Mouse (Mus musculus) hindbrain, postnatal 0 days (tissue): ENCODE data around the gene Crbn. TPM values are rescaled to one million over a fixed set of nuclear protein-coding genes. Genes with fewer than 3 reads are reported as not detected.

ENCODE experiments used
- ATAC-seq: fragments of 200-750 bp; cut with Nextera tagmentation; 2 replicates; pipeline ENCODE4 v1.8.0; 2017; ENCODE audit warnings: mild to moderate bottlenecking, moderate TSS enrichment, moderate library complexity
- DNase-seq: peaks from one replicate; pipeline ENCODE4 v3.0.0-alpha.2; 2015; ENCODE audit warnings: low spot score
- H3K27ac ChIP-seq: fragments of 300-500 bp; sonication (generic); 2 replicates; pipeline ENCODE4 v1.5.1; 2014; ENCODE audit warnings: mild to moderate bottlenecking
- H3K27me3 ChIP-seq: fragments of 300-500 bp; sonication (generic); 2 replicates; pipeline ENCODE4 v1.6.1; 2014; ENCODE audit warnings: low read length, mixed read lengths; ENCODE audit not compliant: insufficient read depth
- H3K36me3 ChIP-seq: fragments of 300-500 bp; sonication (generic); 2 replicates; pipeline ENCODE4 v1.6.1; 2014; ENCODE audit warnings: low read length, mixed read lengths; ENCODE audit not compliant: insufficient read depth
- H3K4me1 ChIP-seq: fragments of 300-500 bp; sonication (generic); 2 replicates; pipeline ENCODE4 v1.6.1; 2014; ENCODE audit warnings: antibody characterized with exemption, low read length, mixed read lengths; ENCODE audit not compliant: insufficient read depth
- H3K4me2 ChIP-seq: fragments of 300-500 bp; sonication (generic); 2 replicates; pipeline ENCODE4 v1.6.1; 2014; ENCODE audit warnings: low read depth, mild to moderate bottlenecking, low read length, moderate library complexity, mixed read lengths
- H3K4me3 ChIP-seq: fragments of 300-500 bp; sonication (generic); 2 replicates; pipeline ENCODE4 v1.5.1; 2014; ENCODE audit warnings: low read length
- H3K9ac ChIP-seq: fragments of 300-500 bp; sonication (generic); replicated peaks from 2 replicates; pipeline ENCODE4 v1.6.1; 2014; ENCODE audit warnings: mild to moderate bottlenecking, low read length, moderate library complexity, mixed read lengths
- H3K9me3 ChIP-seq: fragments of 300-500 bp; sonication (generic); 2 replicates; pipeline ENCODE4 v1.6.1; 2016; ENCODE audit warnings: low read length, mixed read lengths
- CTCF ChIP-seq: IDR thresholded peaks from 2 replicates; pipeline ENCODE4 v1.5.1; 2016; ENCODE audit warnings: antibody characterized with exemption, control low read depth, low read depth
- WGBS: fragments of 180-500 bp; shearing (Covaris S2); extraction: QIAGEN DNeasy Blood & Tissue Kit; methylation state at CpG from one replicate; pipeline ENCODE4 v1.1.7; 2014; 5-methylcytosine and 5-hydroxymethylcytosine counted together
- polyA plus RNA-seq: library from polyadenylated mRNA; unstranded; fragments of >200 nt; fragmentation: Nextera tagmentation; extraction: Ambion mirVana; gene quantifications from 2 replicates; pipeline ENCODE4 v1.2.1, GENCODE M21; 2015
- total RNA-seq: library from RNA; depleted of rRNA; stranded (reverse); fragments of >200 nt; gene quantifications from 2 replicates; pipeline ENCODE4 v1.2.3, GENCODE M21; 2014

Gene Crbn
- total and polyA plus RNA-seq, 2 experiments from 2014 or later: 41.5 to 53.1 TPM

GRCm38 (mm10) chr6:106819246-106819645 is 19.4 kb upstream of the Crbn start:
- no peak overlapping the region for H3K4me2 ChIP-seq
- H3K27ac ChIP-seq: no peak overlapping the region
- no peak for DNase-seq
- no peak overlapping the region for H3K4me3 ChIP-seq
- no peaks in the 10 kb centered on the region for H3K36me3 ChIP-seq
- H3K9me3 ChIP-seq: no peaks in the 10 kb centered on the region
- H3K9ac ChIP-seq: no peak overlapping the region
- TF ChIP-seq CTCF: no peak
- H3K4me1 ChIP-seq: no peaks in the 10 kb centered on the region
- no peaks in the 10 kb centered on the region for H3K27me3 ChIP-seq
- no peak for ATAC-seq

- 91% methylated on average over 3 of the region's 3 CpGs for WGBS
These were observed 10.8 kb upstream of the Crbn start for GRCm38 (mm10) chr6:106810686-106811085.

GRCm38 (mm10) chr6:106809161-106809560 is 9.3 kb upstream of the Crbn start:
- no peaks in the 10 kb centered on the region for H3K4me1 ChIP-seq
- no peaks in the 10 kb centered on the region for H3K9me3 ChIP-seq
- WGBS: 64% methylated on average over 2 of the region's 2 CpGs
- H3K4me2 ChIP-seq: no peak overlapping the region
- DNase-seq (no peak), ATAC-seq (no peak)
- no peak overlapping the region for H3K4me3 ChIP-seq
- no peaks in the 10 kb centered on the region for H3K27me3 ChIP-seq
- no peak overlapping the region for H3K27ac ChIP-seq
- TF ChIP-seq CTCF: no peak
- H3K9ac ChIP-seq: no peak overlapping the region
- no peaks in the 10 kb centered on the region for H3K36me3 ChIP-seq

More at GRCm38 (mm10) chr6:106810686-106811085, 10.8 kb upstream of the Crbn start:
- Histone ChIP-seq H3K36me3 (no peaks in the 10 kb centered on the region), H3K4me2 (no peak overlapping the region), H3K9me3 (no peaks in the 10 kb centered on the region), H3K27me3 (no peaks in the 10 kb centered on the region), H3K4me1 (no peaks in the 10 kb centered on the region), H3K27ac (no peak overlapping the region), H3K9ac (no peak overlapping the region), H3K4me3 (no peak overlapping the region)
- ATAC-seq (no peak), DNase-seq (no peak)
- no peak for TF ChIP-seq CTCF

- H3K4me2 ChIP-seq: no peak overlapping the region
- ATAC-seq (peak; percentile 68), DNase-seq (peak; percentile 74)
- no peaks in the 10 kb centered on the region for H3K27me3 ChIP-seq
- TF ChIP-seq CTCF: peak; percentile 74
- WGBS: 19% methylated on average over 2 of the region's 2 CpGs
- no peaks in the 10 kb centered on the region for H3K9me3 ChIP-seq
- H3K9ac ChIP-seq: no peak overlapping the region
- no peak overlapping the region for H3K4me3 ChIP-seq
- H3K36me3 ChIP-seq: no peaks in the 10 kb centered on the region
- H3K4me1 ChIP-seq: no peaks in the 10 kb centered on the region
- no peak overlapping the region for H3K27ac ChIP-seq
These were observed 5.0 kb upstream of the Crbn start for GRCm38 (mm10) chr6:106804904-106805303.

- no peak overlapping the region; the same call in 1 of the 2 replicates for H3K9ac ChIP-seq
- peak overlapping the region; percentile 82 for H3K4me3 ChIP-seq
- DNase-seq (no peak), ATAC-seq (no peak)
- H3K4me2 ChIP-seq: peak overlapping the region; percentile 40
- H3K36me3 ChIP-seq: no peaks in the 10 kb centered on the region
- WGBS: 57% methylated on average over 5 of the region's 5 CpGs
- no peak overlapping the region for H3K27ac ChIP-seq
- TF ChIP-seq CTCF: no peak
- H3K27me3 ChIP-seq: no peaks in the 10 kb centered on the region
- no peaks in the 10 kb centered on the region for H3K9me3 ChIP-seq
- peaks cover 12% of the 10 kb centered on the region; the same call in 1 of the 2 replicates for H3K4me1 ChIP-seq
These were observed 315 bp upstream of the Crbn start for GRCm38 (mm10) chr6:106800227-106800557.

GRCm38 (mm10) chr6:106794094-106794814 is 5.6 kb downstream of the Crbn start:
- Histone ChIP-seq H3K27ac (no peak overlapping the region), H3K36me3 (peaks cover 32% of the 10 kb centered on the region; the same call in 1 of the 2 replicates), H3K4me1 (peaks cover 11% of the 10 kb centered on the region; the same call in 1 of the 2 replicates), H3K9me3 (no peaks in the 10 kb centered on the region), H3K9ac (no peak overlapping the region), H3K4me2 (no peak overlapping the region), H3K27me3 (no peaks in the 10 kb centered on the region), H3K4me3 (no peak overlapping the region)
- TF ChIP-seq CTCF: no peak
- DNase-seq (no peak), ATAC-seq (no peak)
- WGBS: 94% methylated on average over 13 of the region's 13 CpGs

GRCm38 (mm10) chr6:106793621-106794020 is 6.3 kb downstream of the Crbn start:
- H3K4me1 ChIP-seq: peaks cover 4% of the 10 kb centered on the region; the same call in 1 of the 2 replicates
- no peak overlapping the region for H3K27ac ChIP-seq
- H3K27me3 ChIP-seq: no peaks in the 10 kb centered on the region
- H3K9me3 ChIP-seq: no peaks in the 10 kb centered on the region
- no peak for ATAC-seq
- H3K36me3 ChIP-seq: peaks cover 32% of the 10 kb centered on the region; the same call in 1 of the 2 replicates
- H3K4me3 ChIP-seq: no peak overlapping the region
- DNase-seq: no peak
- TF ChIP-seq CTCF: no peak
- no peak overlapping the region for H3K4me2 ChIP-seq
- no peak overlapping the region for H3K9ac ChIP-seq
- WGBS: 95% methylated on average over 10 of the region's 10 CpGs
